Mouse (Mus musculus) kidney, adult 2 months (tissue): Measurements from ENCODE around the gene Snx29.

Experiments
- CTCF ChIP-seq: fragments of 200-500 bp; conservative IDR thresholded peaks from 2 replicates; pipeline ENCODE4 v1.5.1; 2011; ENCODE audit warnings: low read depth, mild to moderate bottlenecking, control low read depth, low read length, moderate library complexity, mixed read lengths; ENCODE audit not compliant: insufficient read depth, insufficient read length
- POLR2A ChIP-seq: fragments of 200-500 bp; IDR thresholded peaks from one replicate; pipeline ENCODE4 v1.6.1; 2011; ENCODE audit warnings: low read depth, low read length, control low read depth

GRCm38 (mm10) chr16:11784354-11784753 is 461.6 kb downstream of the Snx29 start:
- TF ChIP-seq CTCF (no peak), POLR2A (no peak)
